Mouse (Mus musculus): Measurements from ENCODE around the gene Bmp2k. TPM values are rescaled to one million over a fixed set of nuclear protein-coding genes. Genes with fewer than 3 reads are reported as not detected.
A peak's percentile ranks its signal among the peaks of the same experiment; 100 is the strongest.

The Bmp2k gene
- polyA plus RNA-seq (2014; fragmentation: Nextera tagmentation; extraction: Ambion mirVana), result 31.1 and 34.5 TPM in 2 replicates

DNA sequence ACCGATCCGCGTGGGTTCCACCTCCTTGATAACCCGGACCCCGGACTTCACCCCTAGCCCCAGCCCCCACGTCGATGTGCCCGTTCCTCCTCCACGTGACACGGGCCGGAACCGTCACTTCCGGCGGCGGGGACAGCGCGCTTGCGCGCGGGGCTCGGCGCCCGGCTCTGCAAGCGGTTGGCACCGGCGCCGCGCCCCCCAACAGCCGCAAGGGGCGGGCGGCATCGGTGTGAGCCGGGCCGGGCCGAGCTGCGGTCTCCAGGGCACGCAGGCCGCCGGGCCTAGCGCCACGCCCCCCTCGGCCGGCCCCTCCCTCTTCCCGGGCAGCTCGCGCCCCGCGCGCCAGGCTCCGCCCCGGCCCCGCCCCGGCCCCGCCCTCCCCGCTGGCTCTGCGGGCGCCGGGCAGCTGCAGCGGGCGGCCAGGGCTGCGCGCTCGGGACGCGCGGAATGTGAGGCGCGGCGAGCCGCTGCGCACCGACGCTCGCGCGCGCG, at the start of gene Bmp2k:
Gene Bmp2k (plus strand): TSS at position 380 of the 492 bp plus-strand sequence.
- peaks cover 37% of the 10 kb centered on the region for H3K4me1 ChIP-seq (replicated peaks; ENCODE audit: control insufficient read depth, insufficient read depth, low read length)
- WGBS, result under 1% methylated on average over 57 of the region's 78 CpGs

DNA sequence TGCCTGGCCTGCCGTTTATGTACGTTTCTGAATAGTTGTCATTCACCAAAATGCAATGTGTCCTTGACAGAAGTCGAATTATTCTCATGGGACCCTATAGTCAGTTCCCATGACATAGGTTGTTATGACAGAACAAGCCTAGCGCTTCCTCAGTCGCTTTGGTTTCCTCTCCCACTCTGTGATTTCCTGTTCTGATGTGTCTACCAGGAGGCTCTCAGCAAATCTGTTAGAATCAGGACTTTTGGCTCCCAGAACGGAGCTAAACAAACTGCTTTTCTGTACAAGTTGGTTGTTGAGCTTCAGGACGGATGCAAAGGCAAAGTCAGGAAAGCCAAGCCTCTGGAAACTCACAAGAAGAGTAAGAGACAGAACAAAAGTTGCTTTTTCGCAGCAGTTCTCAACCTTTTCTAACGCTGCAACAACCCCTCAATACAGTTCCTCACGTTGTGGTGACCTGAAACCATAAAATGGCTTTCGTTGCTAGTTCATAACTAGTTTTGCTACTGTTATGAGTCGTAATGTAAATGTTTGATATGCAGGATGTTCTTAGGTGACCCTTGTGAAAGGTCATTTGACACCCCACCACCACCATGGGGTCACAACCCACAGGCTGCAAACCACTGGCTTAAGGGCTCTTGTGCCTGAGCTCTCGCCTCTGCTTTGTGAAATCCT, 48.5 kb upstream of the Bmp2k start:
- 76% methylated on average over 13 of the region's 13 CpGs for WGBS
- Histone ChIP-seq H3K27ac (ENCODE audit: low read depth, low read length) (no peak overlapping the region), H3K27me3 (replicated peaks; ENCODE audit: control insufficient read depth, insufficient read depth, low read length) (no peaks in the 10 kb centered on the region), H3K4me1 (replicated peaks; ENCODE audit: control insufficient read depth, insufficient read depth, low read length) (peaks cover 29% of the 10 kb centered on the region), H3K4me2 (no peak overlapping the region), H3K36me3 (ENCODE audit: control insufficient read depth, insufficient read depth, low read length) (no peaks in the 10 kb centered on the region), H3K9me3 (ENCODE audit: control insufficient read depth, low read length) (no peaks in the 10 kb centered on the region), H3K9ac (ENCODE audit: low read depth, low read length) (no peak overlapping the region), H3K4me3 (ENCODE audit: low read depth, low read length) (no peak overlapping the region)
- ATAC-seq (replicated peaks; ENCODE audit: low FRiP score) (no peak), DNase-seq (ENCODE audit: low spot score) (no peak)

More for the DNA sequence above, at the start of gene Bmp2k:
- H3K27ac ChIP-seq (ENCODE audit: low read depth, low read length), result peak within 1 kb of the TSS; percentile 94
- ATAC-seq (replicated peaks; ENCODE audit: low FRiP score), result peak; percentile 95
- DNase-seq (ENCODE audit: low spot score), result peak; percentile 90
- peak within 1 kb of the TSS; percentile 87 for H3K4me2 ChIP-seq
- peak within 1 kb of the TSS; percentile 90 for H3K9ac ChIP-seq (ENCODE audit: low read depth, low read length)
- H3K27me3 ChIP-seq (replicated peaks; ENCODE audit: control insufficient read depth, insufficient read depth, low read length), result no peaks in the 10 kb centered on the region
- H3K9me3 ChIP-seq (ENCODE audit: control insufficient read depth, low read length), result no peaks in the 10 kb centered on the region
- 0 out of 2 replicates have a peak, but pooled peaks cover 3% of the 10 kb centered on the region for H3K36me3 ChIP-seq (ENCODE audit: control insufficient read depth, insufficient read depth, low read length)
- peak within 1 kb of the TSS; percentile 90 for H3K4me3 ChIP-seq (ENCODE audit: low read depth, low read length)

DNA sequence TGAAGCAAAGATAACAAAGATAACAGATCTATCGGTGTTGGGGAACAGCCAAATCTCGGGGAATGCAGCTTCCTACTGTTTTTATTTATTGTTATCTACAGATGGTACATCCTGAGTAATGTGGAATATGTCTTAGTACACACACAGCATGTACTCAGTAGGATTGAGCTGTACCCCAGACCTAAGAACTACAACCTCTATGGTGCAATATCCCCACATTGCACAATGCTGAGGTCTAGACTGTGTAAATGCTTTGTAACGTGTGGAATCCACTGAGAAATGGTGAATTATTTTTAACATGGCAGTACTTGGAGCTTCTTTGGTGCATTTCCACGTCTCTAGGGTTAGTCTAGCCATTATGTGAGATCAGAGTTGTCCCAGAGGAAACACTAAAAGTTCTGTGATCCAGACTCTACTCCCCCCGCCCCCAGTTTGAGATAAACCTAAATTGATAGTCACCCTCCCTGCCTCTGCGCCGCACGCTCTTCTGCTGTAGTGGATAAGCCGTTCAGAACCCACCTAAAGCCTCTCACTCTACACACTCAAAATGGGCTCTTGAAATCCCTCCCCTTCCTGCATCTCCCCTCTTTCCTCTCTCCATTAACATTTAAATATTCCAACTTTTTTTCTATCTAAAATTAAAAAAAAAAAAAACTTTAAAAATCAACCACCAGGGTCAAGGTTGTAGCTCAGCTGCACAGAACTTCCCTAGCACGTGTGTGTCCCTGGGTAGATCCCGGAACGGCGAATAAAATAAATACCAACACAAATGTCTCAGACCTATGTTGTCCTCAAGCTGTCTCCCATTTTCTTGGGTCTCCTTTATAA, 47.4 kb upstream of the Bmp2k start:
- H3K4me2 ChIP-seq, result peak overlapping the region; percentile 60
- DNase-seq (ENCODE audit: low spot score) (peak; percentile 38), ATAC-seq (replicated peaks; ENCODE audit: low FRiP score) (peak; percentile 74)
- H3K9ac ChIP-seq (ENCODE audit: low read depth, low read length), result peak overlapping the region; percentile 15
- no peaks in the 10 kb centered on the region for H3K27me3 ChIP-seq (replicated peaks; ENCODE audit: control insufficient read depth, insufficient read depth, low read length)
- no peak overlapping the region for H3K4me3 ChIP-seq (ENCODE audit: low read depth, low read length)
- peaks cover 29% of the 10 kb centered on the region for H3K4me1 ChIP-seq (replicated peaks; ENCODE audit: control insufficient read depth, insufficient read depth, low read length)
- no peaks in the 10 kb centered on the region for H3K36me3 ChIP-seq (ENCODE audit: control insufficient read depth, insufficient read depth, low read length)
- H3K27ac ChIP-seq (ENCODE audit: low read depth, low read length), result peak overlapping the region; percentile 94
- 50% methylated on average over 13 of the region's 13 CpGs for WGBS
- no peaks in the 10 kb centered on the region for H3K9me3 ChIP-seq (ENCODE audit: control insufficient read depth, low read length)

GRCm38 (mm10) chr5:96950667-96951492, 46.6 kb upstream of the Bmp2k start:
- Histone ChIP-seq H3K27ac (ENCODE audit: low read depth, low read length) (peak overlapping the region; percentile 94), H3K9me3 (ENCODE audit: control insufficient read depth, low read length) (no peaks in the 10 kb centered on the region), H3K4me1 (replicated peaks; ENCODE audit: control insufficient read depth, insufficient read depth, low read length) (peaks cover 29% of the 10 kb centered on the region), H3K27me3 (replicated peaks; ENCODE audit: control insufficient read depth, insufficient read depth, low read length) (no peaks in the 10 kb centered on the region), H3K9ac (ENCODE audit: low read depth, low read length) (peak overlapping the region; percentile 46), H3K4me3 (ENCODE audit: low read depth, low read length) (no peak overlapping the region; the same call in 1 of the 2 replicates), H3K4me2 (peak overlapping the region; percentile 60), H3K36me3 (ENCODE audit: control insufficient read depth, insufficient read depth, low read length) (no peaks in the 10 kb centered on the region)
- ATAC-seq (replicated peaks; ENCODE audit: low FRiP score) (no peak), DNase-seq (ENCODE audit: low spot score) (no peak)
- WGBS, result 61% methylated on average over 10 of the region's 10 CpGs

DNA sequence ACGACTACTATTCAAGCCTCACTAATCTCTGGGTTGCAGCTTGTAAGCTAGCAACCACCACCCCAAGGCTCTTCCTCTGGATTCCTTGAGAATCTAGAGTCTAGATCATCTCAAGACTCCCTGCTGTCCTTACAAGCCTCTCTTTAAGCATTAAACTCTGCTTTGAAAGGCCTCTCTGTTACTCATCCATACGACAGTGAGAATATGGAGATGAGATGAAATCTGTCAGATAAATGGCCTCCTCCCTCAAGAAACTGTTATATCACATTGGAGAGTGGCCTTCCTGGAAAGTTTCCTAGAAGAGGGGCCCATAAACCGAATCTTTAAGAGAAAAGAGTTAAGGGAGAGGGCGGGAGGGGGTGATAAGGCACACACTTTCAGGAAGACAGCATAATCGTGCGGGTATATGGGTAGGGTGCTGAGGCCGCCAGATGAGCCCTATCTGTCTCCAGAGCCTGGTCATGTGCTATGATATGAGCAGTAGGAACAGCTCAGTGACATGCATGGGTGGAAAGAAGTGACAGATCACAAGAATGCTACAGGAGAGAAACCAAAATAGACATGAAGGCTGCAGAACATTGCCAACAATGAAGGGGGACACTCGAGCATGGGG, 45.9 kb upstream of the Bmp2k start:
- Histone ChIP-seq H3K27ac (ENCODE audit: low read depth, low read length) (peak overlapping the region; percentile 94), H3K4me2 (peak overlapping the region; percentile 60), H3K4me3 (ENCODE audit: low read depth, low read length) (no peak overlapping the region; the same call in 1 of the 2 replicates), H3K36me3 (ENCODE audit: control insufficient read depth, insufficient read depth, low read length) (no peaks in the 10 kb centered on the region), H3K9me3 (ENCODE audit: control insufficient read depth, low read length) (no peaks in the 10 kb centered on the region), H3K4me1 (replicated peaks; ENCODE audit: control insufficient read depth, insufficient read depth, low read length) (peaks cover 29% of the 10 kb centered on the region), H3K27me3 (replicated peaks; ENCODE audit: control insufficient read depth, insufficient read depth, low read length) (no peaks in the 10 kb centered on the region), H3K9ac (ENCODE audit: low read depth, low read length) (peak overlapping the region; percentile 46)
- ATAC-seq (replicated peaks; ENCODE audit: low FRiP score) (peak; percentile 99), DNase-seq (ENCODE audit: low spot score) (peak; percentile 43)
- 34% methylated on average over 8 of the region's 8 CpGs for WGBS

- H3K9ac ChIP-seq (ENCODE audit: low read depth, low read length), result no peak overlapping the region
- H3K9me3 ChIP-seq (ENCODE audit: control insufficient read depth, low read length), result no peaks in the 10 kb centered on the region
- H3K27ac ChIP-seq (ENCODE audit: low read depth, low read length), result no peak overlapping the region
- no peak for ATAC-seq (replicated peaks; ENCODE audit: low FRiP score)
- no peaks in the 10 kb centered on the region for H3K36me3 ChIP-seq (ENCODE audit: control insufficient read depth, insufficient read depth, low read length)
- peaks cover 29% of the 10 kb centered on the region for H3K4me1 ChIP-seq (replicated peaks; ENCODE audit: control insufficient read depth, insufficient read depth, low read length)
- H3K27me3 ChIP-seq (replicated peaks; ENCODE audit: control insufficient read depth, insufficient read depth, low read length), result no peaks in the 10 kb centered on the region
- H3K4me3 ChIP-seq (ENCODE audit: low read depth, low read length), result no peak overlapping the region
- no peak for DNase-seq (ENCODE audit: low spot score)
- 80% methylated on average over 11 of the region's 11 CpGs for WGBS
- no peak overlapping the region for H3K4me2 ChIP-seq
Measured at GRCm38 (mm10) chr5:96954040-96954439, 43.4 kb upstream of the Bmp2k start.

- H3K27me3 ChIP-seq (replicated peaks; ENCODE audit: control insufficient read depth, insufficient read depth, low read length), result no peaks in the 10 kb centered on the region
- H3K4me1 ChIP-seq (replicated peaks; ENCODE audit: control insufficient read depth, insufficient read depth, low read length), result peaks cover 29% of the 10 kb centered on the region
- ATAC-seq (replicated peaks; ENCODE audit: low FRiP score), result no peak
- H3K27ac ChIP-seq (ENCODE audit: low read depth, low read length), result no peak overlapping the region
- 90% methylated on average over 10 of the region's 10 CpGs for WGBS
- H3K9ac ChIP-seq (ENCODE audit: low read depth, low read length), result no peak overlapping the region
- H3K4me2 ChIP-seq, result no peak overlapping the region
- DNase-seq (ENCODE audit: low spot score), result no peak
- no peaks in the 10 kb centered on the region for H3K36me3 ChIP-seq (ENCODE audit: control insufficient read depth, insufficient read depth, low read length)
- H3K9me3 ChIP-seq (ENCODE audit: control insufficient read depth, low read length), result no peaks in the 10 kb centered on the region
- H3K4me3 ChIP-seq (ENCODE audit: low read depth, low read length), result no peak overlapping the region
Measured at GRCm38 (mm10) chr5:96954466-96955027, 42.9 kb upstream of the Bmp2k start.
